Mouse (Mus musculus) MEL (cell line): ENCODE results near the gene Smarcd1.

ENCODE experiments used
- CTCF ChIP-seq, 3 experiments: IDR thresholded peaks in 2 of 3; conservative IDR thresholded peaks in 1 of 3; 2 replicates each; pipeline ENCODE4 v1.5.1; 2011 to 2012; ENCODE audit warnings: low read length in 3 of 3, low read depth in 2 of 3, mild to moderate bottlenecking in 2 of 3, improper control_type of control experiment in 1 of 3, inconsistent platforms in 1 of 3, mixed read lengths in 1 of 3, moderate library complexity in 1 of 3; ENCODE audit not compliant: control insufficient read depth in 1 of 3, insufficient read depth in 1 of 3, poor library complexity in 1 of 3, severe bottlenecking in 1 of 3
- EP300 ChIP-seq, 2 experiments: IDR thresholded peaks; 2 replicates each; pipeline ENCODE4 v1.6.1; 2011; ENCODE audit warnings: improper control_type of control experiment in 2 of 2, low read length in 2 of 2, low read depth in 1 of 2, mild to moderate bottlenecking in 1 of 2
- ETS1 ChIP-seq: IDR thresholded peaks from 2 replicates; pipeline ENCODE4 v1.6.1; 2012; ENCODE audit warnings: low read depth, mild to moderate bottlenecking, inconsistent platforms, low read length, improper control_type of control experiment, moderate library complexity
- MYC ChIP-seq: IDR thresholded peaks from 2 replicates; pipeline ENCODE4 v1.6.1; 2011; ENCODE audit warnings: low read depth, mild to moderate bottlenecking, low read length, improper control_type of control experiment, moderate library complexity
- RCOR1 ChIP-seq: IDR thresholded peaks from 2 replicates; pipeline ENCODE4 v1.6.1; 2012; ENCODE audit warnings: low read depth, mild to moderate bottlenecking, inconsistent platforms, low read length, improper control_type of control experiment
- ZNF384 ChIP-seq: IDR thresholded peaks from 2 replicates; pipeline ENCODE4 v1.6.1; 2012; ENCODE audit warnings: low read depth, mild to moderate bottlenecking, inconsistent platforms, low read length, improper control_type of control experiment

- TF ChIP-seq CTCF (IDR thresholded peaks at IDR 0.05 in 2 of 3, conservative IDR thresholded peaks at IDR 0.05 in 1 of 3; ENCODE audit: control insufficient read depth in 1 of 3, insufficient read depth in 1 of 3, low read depth in 2 of 3, low read length in 3 of 3, poor library complexity in 1 of 3, severe bottlenecking in 1 of 3) (no peak), RCOR1 (no peak), MYC (no peak), EP300 (IDR thresholded peaks at IDR 0.05; ENCODE audit: low read depth in 1 of 2, low read length in 2 of 2) (no peak), ETS1 (no peak), ZNF384 (no peak)
Observed at GRCm38 (mm10) chr15:99658437-99658836, 43.5 kb upstream of the Smarcd1 start.
